ENCODE assay signal across 16 mouse cellular contexts in genomic region chr6:120189287-120189686, GRCm38 (mm10).
DNase-seq lines count a peak whose midpoint lies in the region; ATAC-seq and TF ChIP-seq lines count a peak whose summit lies in the region.
"Had no signal": no experiment of that assay in that cellular context is flagged by ENCODE, and none has a peak within 500 bp of the region (broad histone marks: within the 10 kb centered on the region; RNA-seq: fewer than 3 reads in every experiment).

No protein-coding gene starts in this region.

- no peak for ATAC-seq in megakaryocyte-erythroid progenitor cell, adult 5-6 weeks (replicated peaks; ENCODE audit: low FRiP score, low TSS enrichment, poor library complexity, severe bottlenecking)
- ATAC-seq: midbrain, embryonic 13.5 days; Patski had no signal

- H3K9me3 ChIP-seq in heart, embryonic 10.5 days, result no peaks in the 10 kb centered on the region
- no peaks in the 10 kb centered on the region for H3K9me3 ChIP-seq in ES-Bruce4 (replicated peaks; ENCODE audit: control insufficient read depth, insufficient read depth, low read length, poor library complexity, severe bottlenecking)
- H3K9me3 ChIP-seq: forebrain, embryonic 13.5 days; midbrain, embryonic 13.5 days had no signal

- no peaks in the 10 kb centered on the region for H3K27me3 ChIP-seq in heart, embryonic 10.5 days (ENCODE audit: insufficient read depth, poor library complexity, severe bottlenecking)
- H3K27me3 ChIP-seq in ES-Bruce4 (ENCODE audit: control insufficient read depth, insufficient read depth, low read length, poor library complexity, severe bottlenecking), result no peaks in the 10 kb centered on the region
- H3K27me3 ChIP-seq: Patski had no signal

- peak overlapping the region; percentile 83 for H3K27ac ChIP-seq in heart, embryonic 10.5 days
- peak overlapping the region; percentile 72 for H3K27ac ChIP-seq in ES-Bruce4 (ENCODE audit: insufficient read depth, low read length)
- H3K27ac ChIP-seq in embryonic fibroblast, embryonic 13.5 days (ENCODE audit: insufficient read depth, low read length), result peak overlapping the region; percentile 93
- H3K27ac ChIP-seq: forebrain, embryonic 13.5 days; liver, embryonic 14.5 days; midbrain, embryonic 13.5 days had no signal

- no peak for DNase-seq in heart, embryonic 10.5 days (ENCODE audit: low spot score)
- no peak for DNase-seq in heart, postnatal 10 days
- DNase-seq in 3T3-L1 (ENCODE audit: low read depth, low spot score), result peak; percentile 30
- no peak for DNase-seq in adrenal gland, postnatal 4 days (ENCODE audit: low spot score in 2 of 2)
- DNase-seq: cerebellum, adult 18-20 months; heart, postnatal 4 days; kidney, adult 8-10 months; kidney, postnatal 4 days; layer of hippocampus, postnatal 36 days had no signal

- H3K9ac ChIP-seq in ES-Bruce4 (ENCODE audit: low read depth, poor library complexity, severe bottlenecking), result no peak overlapping the region
- H3K9ac ChIP-seq: forebrain, embryonic 13.5 days; liver, embryonic 14.5 days had no signal

- no peaks in the 10 kb centered on the region for H3K36me3 ChIP-seq in heart, embryonic 10.5 days
- no peaks in the 10 kb centered on the region for H3K36me3 ChIP-seq in ES-Bruce4 (ENCODE audit: control insufficient read depth, insufficient read depth, low read length, poor library complexity, severe bottlenecking)
- H3K36me3 ChIP-seq: midbrain, embryonic 13.5 days had no signal

- no peak for TF ChIP-seq CTCF in ES-Bruce4 (IDR thresholded peaks at IDR 0.05; ENCODE audit: low read depth, low read length)
- TF ChIP-seq CTCF in embryonic fibroblast, embryonic 13.5 days (IDR thresholded peaks at IDR 0.05; ENCODE audit: borderline replicate concordance, insufficient read depth, low read length), result no peak

- H3K4me3 ChIP-seq in heart, embryonic 10.5 days, result no peak overlapping the region
- H3K4me3 ChIP-seq in ES-Bruce4 (ENCODE audit: low read depth, low read length), result no peak overlapping the region
- H3K4me3 ChIP-seq in embryonic fibroblast, embryonic 13.5 days (ENCODE audit: insufficient read depth, low read length), result no peak overlapping the region
- H3K4me3 ChIP-seq: midbrain, embryonic 13.5 days had no signal

- no peak for TF ChIP-seq EP300 in ES-Bruce4 (IDR thresholded peaks at IDR 0.05; ENCODE audit: insufficient read depth, low read depth, low read length)

- peaks cover 74% of the 10 kb centered on the region for H3K4me1 ChIP-seq in heart, embryonic 10.5 days
- H3K4me1 ChIP-seq in ES-Bruce4 (ENCODE audit: control insufficient read depth, insufficient read depth, low read length), result peaks cover 9% of the 10 kb centered on the region
- H3K4me1 ChIP-seq in embryonic fibroblast, embryonic 13.5 days (ENCODE audit: control insufficient read depth, insufficient read depth, low read length), result peaks cover 12% of the 10 kb centered on the region

- WGBS in heart, embryonic 10.5 days, result 92% methylated on average over 5 of the region's 5 CpGs

- no peak for TF ChIP-seq POLR2A in ES-Bruce4 (IDR thresholded peaks at IDR 0.05; ENCODE audit: insufficient read depth, low read length)
- no peak for TF ChIP-seq POLR2A in embryonic fibroblast, embryonic 13.5 days (IDR thresholded peaks at IDR 0.05; ENCODE audit: low read depth, low read length)

- intact Hi-C loops in heart, postnatal 10 days (cut with DNase I), result no loop called here
